Mouse (Mus musculus) hindbrain, embryonic 10.5 days (tissue): ENCODE measurements at regions not wholly inside any gene's neighbourhood (a gene's known extent, or its start where the extent isn't known, plus 50 kb on each side); places are given as distances from the start of the nearest gene placed in this dataset.

ENCODE experiments used
- DNase-seq: peaks from one replicate; pipeline ENCODE4 v3.0.0-alpha.2; 2017; ENCODE audit warnings: low spot score
- H3K27ac ChIP-seq: fragments of 300-500 bp; sonication (generic); 2 replicates; pipeline ENCODE4 v1.5.1; 2016; ENCODE audit warnings: mild to moderate bottlenecking, moderate library complexity
- H3K27me3 ChIP-seq: fragments of 300-500 bp; sonication (generic); 2 replicates; pipeline ENCODE4 v1.6.1; 2016; ENCODE audit warnings: mild to moderate bottlenecking; ENCODE audit not compliant: poor library complexity, insufficient read depth, severe bottlenecking
- H3K36me3 ChIP-seq: fragments of 300-500 bp; sonication (generic); 2 replicates; pipeline ENCODE4 v1.6.1; 2016; ENCODE audit warnings: mild to moderate bottlenecking, moderate library complexity
- H3K4me1 ChIP-seq: fragments of 300-500 bp; sonication (generic); replicated peaks from 2 replicates; pipeline ENCODE4 v1.6.1; 2016; ENCODE audit warnings: mild to moderate bottlenecking
- H3K4me3 ChIP-seq: fragments of 300-500 bp; sonication (generic); 2 replicates; pipeline ENCODE4 v1.5.1; 2016; ENCODE audit warnings: mild to moderate bottlenecking, moderate library complexity
- H3K9me3 ChIP-seq: fragments of 300-500 bp; sonication (generic); 2 replicates; pipeline ENCODE4 v1.6.1; 2016; ENCODE audit warnings: mild to moderate bottlenecking, moderate library complexity
- WGBS: fragments of 180-500 bp; shearing (Covaris S2); methylation state at CpG from one replicate; pipeline ENCODE4 v1.1.7; 2016; 5-methylcytosine and 5-hydroxymethylcytosine counted together

- H3K27me3 ChIP-seq, result no peaks in the 10 kb centered on the region
- H3K27ac ChIP-seq, result no peak overlapping the region
- 88% methylated on average over 15 of the region's 15 CpGs for WGBS
- H3K4me1 ChIP-seq, result no peaks in the 10 kb centered on the region
- H3K36me3 ChIP-seq, result no peaks in the 10 kb centered on the region
- DNase-seq, result no peak
- peaks cover 22% of the 10 kb centered on the region for H3K9me3 ChIP-seq
- no peak overlapping the region for H3K4me3 ChIP-seq
These were observed 88.6 kb downstream of the Inhba start for GRCm38 (mm10) chr13:16100253-16100652.

- no peak for DNase-seq
- no peak overlapping the region for H3K27ac ChIP-seq
- no peaks in the 10 kb centered on the region for H3K36me3 ChIP-seq
- no peaks in the 10 kb centered on the region for H3K4me1 ChIP-seq
- no peak overlapping the region for H3K4me3 ChIP-seq
- whole genome bisulfite sequencing, result 78% methylated on average over 2 of the region's 2 CpGs
- no peaks in the 10 kb centered on the region for H3K9me3 ChIP-seq
- no peaks in the 10 kb centered on the region for H3K27me3 ChIP-seq
These were observed 103.2 kb downstream of the Inhba start for GRCm38 (mm10) chr13:16114837-16115236.

GRCm38 (mm10) chr13:16146686-16147085 is 135.0 kb downstream of the Inhba start:
- no peak for DNase-seq
- no peak overlapping the region for H3K27ac ChIP-seq
- H3K9me3 ChIP-seq, result no peaks in the 10 kb centered on the region
- H3K36me3 ChIP-seq, result no peaks in the 10 kb centered on the region
- no peaks in the 10 kb centered on the region for H3K27me3 ChIP-seq
- no peaks in the 10 kb centered on the region for H3K4me1 ChIP-seq
- H3K4me3 ChIP-seq, result no peak overlapping the region

- Histone ChIP-seq H3K4me1 (no peaks in the 10 kb centered on the region), H3K9me3 (no peaks in the 10 kb centered on the region), H3K27ac (no peak overlapping the region), H3K36me3 (no peaks in the 10 kb centered on the region), H3K4me3 (no peak overlapping the region), H3K27me3 (no peaks in the 10 kb centered on the region)
- 91% methylated on average over 1 of the region's 1 CpGs for WGBS
- no peak for DNase-seq
These were observed 143.3 kb downstream of the Inhba start for GRCm38 (mm10) chr13:16154926-16155325.

GRCm38 (mm10) chr13:16165204-16165894 is 153.7 kb downstream of the Inhba start:
- Histone ChIP-seq H3K36me3 (no peaks in the 10 kb centered on the region), H3K27ac (no peak overlapping the region), H3K4me1 (no peaks in the 10 kb centered on the region), H3K4me3 (no peak overlapping the region), H3K9me3 (no peaks in the 10 kb centered on the region), H3K27me3 (no peaks in the 10 kb centered on the region)
- DNase-seq, result no peak
- WGBS, result 84% methylated on average over 5 of the region's 5 CpGs

- no peaks in the 10 kb centered on the region for H3K4me1 ChIP-seq
- H3K4me3 ChIP-seq, result no peak overlapping the region
- no peak for DNase-seq
- no peaks in the 10 kb centered on the region for H3K9me3 ChIP-seq
- no peaks in the 10 kb centered on the region for H3K27me3 ChIP-seq
- WGBS, result 92% methylated on average over 1 of the region's 1 CpGs
- no peak overlapping the region for H3K27ac ChIP-seq
- H3K36me3 ChIP-seq, result no peaks in the 10 kb centered on the region
These were observed 185.0 kb downstream of the Inhba start for GRCm38 (mm10) chr13:16196692-16197091.

- Histone ChIP-seq H3K27me3 (no peaks in the 10 kb centered on the region), H3K4me3 (no peak overlapping the region), H3K4me1 (no peaks in the 10 kb centered on the region), H3K9me3 (no peaks in the 10 kb centered on the region), H3K27ac (no peak overlapping the region), H3K36me3 (no peaks in the 10 kb centered on the region)
- 87% methylated on average over 1 of the region's 1 CpGs for WGBS
- DNase-seq, result no peak
These were observed 188.4 kb downstream of the Inhba start for GRCm38 (mm10) chr13:16200046-16200445.

- H3K27ac ChIP-seq, result no peak overlapping the region
- DNase-seq, result no peak
- 87% methylated on average over 3 of the region's 3 CpGs for WGBS
These were observed 191.5 kb downstream of the Inhba start for GRCm38 (mm10) chr13:16203147-16203546.

GRCm38 (mm10) chr13:16204097-16204496 is 192.4 kb downstream of the Inhba start:
- H3K36me3 ChIP-seq, result no peaks in the 10 kb centered on the region

More at GRCm38 (mm10) chr13:16203147-16203546, 191.5 kb downstream of the Inhba start:
- Histone ChIP-seq H3K9me3 (no peaks in the 10 kb centered on the region), H3K4me1 (no peaks in the 10 kb centered on the region), H3K27me3 (no peaks in the 10 kb centered on the region), H3K36me3 (no peaks in the 10 kb centered on the region), H3K4me3 (no peak overlapping the region)

GRCm38 (mm10) chr13:16211482-16211881 is 199.8 kb downstream of the Inhba start:
- Histone ChIP-seq H3K27ac (no peak overlapping the region), H3K9me3 (no peaks in the 10 kb centered on the region), H3K36me3 (no peaks in the 10 kb centered on the region), H3K4me3 (no peak overlapping the region), H3K4me1 (no peaks in the 10 kb centered on the region), H3K27me3 (no peaks in the 10 kb centered on the region)
- no peak for DNase-seq
- 82% methylated on average over 2 of the region's 2 CpGs for WGBS

More at GRCm38 (mm10) chr13:16204097-16204496, 192.4 kb downstream of the Inhba start:
- no peak overlapping the region for H3K27ac ChIP-seq
- H3K9me3 ChIP-seq, result no peaks in the 10 kb centered on the region
- no peak for DNase-seq
- no peak overlapping the region for H3K4me3 ChIP-seq
- 88% methylated on average over 5 of the region's 5 CpGs for WGBS
- H3K4me1 ChIP-seq, result no peaks in the 10 kb centered on the region
- no peaks in the 10 kb centered on the region for H3K27me3 ChIP-seq

GRCm38 (mm10) chr13:16219877-16220276 is 208.2 kb downstream of the Inhba start:
- DNase-seq, result no peak
- Histone ChIP-seq H3K27ac (no peak overlapping the region), H3K4me3 (no peak overlapping the region), H3K27me3 (no peaks in the 10 kb centered on the region), H3K9me3 (no peaks in the 10 kb centered on the region), H3K36me3 (no peaks in the 10 kb centered on the region), H3K4me1 (no peaks in the 10 kb centered on the region)

- no peaks in the 10 kb centered on the region for H3K36me3 ChIP-seq
- no peaks in the 10 kb centered on the region for H3K9me3 ChIP-seq
- no peaks in the 10 kb centered on the region for H3K27me3 ChIP-seq
- no peak overlapping the region for H3K4me3 ChIP-seq
- no peaks in the 10 kb centered on the region for H3K4me1 ChIP-seq
- no peak for DNase-seq
- WGBS, result 77% methylated on average over 5 of the region's 5 CpGs
- H3K27ac ChIP-seq, result no peak overlapping the region
These were observed 211.4 kb downstream of the Inhba start for GRCm38 (mm10) chr13:16222942-16223600.

- no peak overlapping the region for H3K4me3 ChIP-seq
- H3K27me3 ChIP-seq, result no peaks in the 10 kb centered on the region
- H3K36me3 ChIP-seq, result no peaks in the 10 kb centered on the region
- no peak for DNase-seq
- WGBS, result 90% methylated on average over 3 of the region's 3 CpGs
- no peak overlapping the region for H3K27ac ChIP-seq
- no peaks in the 10 kb centered on the region for H3K9me3 ChIP-seq
- H3K4me1 ChIP-seq, result no peaks in the 10 kb centered on the region
These were observed 249.5 kb downstream of the Inhba start for GRCm38 (mm10) chr13:16261145-16261544.
